Mouse (Mus musculus) embryonic fibroblast, embryonic 13.5 days (primary cell): ENCODE data around the gene Lin37.

Experiments used
- CTCF ChIP-seq: IDR thresholded peaks from 2 replicates; pipeline ENCODE4 v1.5.1; 2011; ENCODE audit warnings: mild to moderate bottlenecking, control low read depth, low read length, moderate library complexity, borderline replicate concordance; ENCODE audit not compliant: insufficient read depth
- POLR2A ChIP-seq: IDR thresholded peaks from 2 replicates; pipeline ENCODE4 v1.6.1; 2011; ENCODE audit warnings: low read depth, mild to moderate bottlenecking, control low read depth, low read length, moderate library complexity

DNA sequence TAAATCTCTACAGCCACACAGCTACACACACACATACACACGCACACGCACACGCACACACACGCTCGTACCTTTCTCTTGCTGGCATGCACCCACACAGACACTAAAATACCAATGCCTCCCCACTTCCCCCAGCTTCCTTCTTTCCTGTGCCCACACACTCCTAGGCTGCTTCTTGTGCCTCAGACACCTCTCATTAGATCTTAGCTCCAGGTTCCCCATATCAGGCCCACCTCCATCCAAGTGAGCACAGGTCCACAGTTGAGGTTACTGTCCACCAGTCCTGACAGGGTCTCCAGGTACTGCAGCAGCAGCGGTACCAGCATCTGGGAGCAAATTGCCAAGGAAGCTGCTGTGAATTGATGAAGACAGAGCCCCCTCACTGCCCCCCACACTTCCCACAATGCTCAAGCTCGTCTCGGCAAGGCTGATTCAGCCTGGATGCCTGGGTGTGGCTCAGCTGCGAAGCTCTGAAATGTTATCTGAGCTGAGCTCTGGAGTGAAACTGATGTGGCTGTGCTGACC lies 28.3 kb downstream of the Lin37 start:
- no peak for TF ChIP-seq CTCF
- TF ChIP-seq POLR2A, result no peak
